Mouse (Mus musculus): ENCODE measurements around the gene Wfdc12.
"Not testable (repeated sequence)": the region's sequence is repeated elsewhere in the genome, so short reads cannot be mapped to it uniquely, and the experiment has no call there.

Wfdc12 gene

DNA sequence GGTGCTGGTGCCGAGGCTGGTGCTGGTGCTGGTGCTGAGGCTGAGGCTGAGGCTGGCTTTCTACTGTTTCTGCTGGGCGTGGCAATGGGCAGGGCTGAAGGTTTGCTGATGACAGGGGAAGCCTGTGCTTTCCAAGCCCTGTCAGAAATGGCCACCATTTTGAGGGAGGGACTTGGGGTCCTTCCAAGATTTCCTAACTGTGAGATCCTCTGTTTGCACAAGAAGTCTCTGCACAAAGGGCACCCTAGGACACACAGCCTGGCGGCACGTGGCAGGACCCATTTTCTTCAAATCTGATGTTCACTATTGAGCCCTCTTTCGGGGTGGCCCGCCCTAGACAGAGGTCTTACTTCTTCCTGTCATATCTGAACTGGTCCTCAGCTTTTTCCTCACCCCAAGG is at the start of gene Wfdc12:
TSS of gene Wfdc12 (minus strand) at position 33 of the 400 bp plus-strand sequence.
- DNase-seq (ENCODE audit: extremely low spot score) = no peak

GRCm38 (mm10) chr2:164238366-164238765 is 48.0 kb upstream of the Wfdc12 start, which contains the start of gene Svs2:
Gene Svs2, minus strand, starts transcription at chr2:164238466.
- DNase-seq (ENCODE audit: extremely low spot score) = no peak

DNA sequence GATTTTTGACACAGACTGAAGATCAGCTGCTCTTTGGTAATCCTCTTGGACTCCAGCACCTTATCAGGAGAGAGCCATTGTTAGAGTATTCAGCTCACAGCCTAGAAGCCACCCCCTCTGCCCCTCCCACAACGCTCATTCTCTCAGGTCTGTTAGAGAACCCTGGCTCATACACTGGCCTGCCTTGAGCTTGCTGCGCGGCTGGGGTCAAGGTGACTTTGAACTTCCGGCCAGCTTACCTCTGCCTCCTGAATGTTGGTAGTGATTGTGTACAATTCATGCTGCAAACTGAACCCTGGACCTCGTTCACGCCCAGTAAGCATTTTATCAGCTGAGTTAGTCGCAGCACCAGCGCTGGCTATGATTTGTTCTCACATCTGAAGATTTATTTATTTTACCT is 42.3 kb upstream of the Wfdc12 start:
- DNase-seq (ENCODE audit: extremely low spot score) = no peak

DNA sequence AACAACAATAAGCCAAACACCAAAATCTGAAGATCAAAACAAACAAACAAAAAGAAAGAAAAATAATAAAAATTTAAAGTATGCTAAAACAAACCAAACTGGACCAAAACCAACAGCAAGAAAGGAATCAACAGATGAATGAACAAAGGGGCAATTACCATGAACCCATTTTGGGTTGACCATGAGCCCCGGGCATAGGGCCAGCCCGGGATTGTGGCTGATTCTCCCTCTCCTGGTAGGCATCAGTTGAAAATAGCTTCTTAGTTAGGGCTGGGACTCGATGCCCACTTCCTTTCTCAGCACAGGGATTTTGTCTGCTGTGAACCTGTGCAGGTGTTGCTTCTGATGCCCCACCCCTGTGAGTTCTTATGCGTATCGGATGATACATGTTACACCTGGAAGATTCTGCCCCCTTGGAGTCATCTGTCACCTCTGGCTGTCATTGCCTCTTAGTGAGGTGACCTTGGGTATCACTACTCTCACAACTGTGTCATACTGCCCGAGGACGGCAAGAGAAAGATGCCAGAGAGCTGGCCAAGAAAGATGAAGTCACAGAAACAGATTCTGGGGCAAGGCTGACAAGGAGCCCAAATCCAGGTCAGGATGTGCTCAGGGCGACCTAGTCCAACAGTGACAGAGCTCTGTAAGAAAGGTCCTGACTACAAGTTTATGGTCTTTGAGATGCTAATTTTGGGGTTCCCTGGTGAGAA is 38.1 kb upstream of the Wfdc12 start:
- no peak for DNase-seq (ENCODE audit: extremely low spot score)

- DNase-seq (ENCODE audit: extremely low spot score) = no peak
Measured at GRCm38 (mm10) chr2:164221522-164221921, 31.1 kb upstream of the Wfdc12 start, which contains the start of gene Wfdc15b. Gene Wfdc15b, minus strand, starts transcription at chr2:164221660.

- DNase-seq (ENCODE audit: extremely low spot score) = no peak
Measured at GRCm38 (mm10) chr2:164219295-164219694, 28.9 kb upstream of the Wfdc12 start.

DNA sequence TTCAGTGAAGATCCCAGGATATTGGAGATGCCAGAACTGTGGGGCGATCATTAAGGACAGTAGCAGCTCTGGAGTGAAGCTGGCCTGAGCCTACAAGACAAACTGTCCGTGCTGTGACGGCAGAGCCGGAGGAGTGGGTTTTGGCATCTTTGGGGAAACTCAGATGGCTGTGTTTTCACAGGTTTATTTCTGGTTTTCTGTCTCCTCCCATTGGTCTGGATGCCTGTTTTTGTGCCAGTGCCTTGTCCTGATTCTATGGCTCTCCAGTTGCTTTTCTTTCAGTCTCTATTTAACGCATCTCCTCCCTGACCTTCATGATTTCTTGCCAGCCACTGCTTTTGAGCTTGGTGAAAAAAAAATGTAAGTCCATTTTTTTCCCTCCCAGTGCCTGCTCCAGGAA is 22.3 kb upstream of the Wfdc12 start:
- DNase-seq (ENCODE audit: extremely low spot score) = no peak

- no peak for DNase-seq (ENCODE audit: extremely low spot score)
Measured at GRCm38 (mm10) chr2:164210892-164211291, 20.5 kb upstream of the Wfdc12 start.

DNA sequence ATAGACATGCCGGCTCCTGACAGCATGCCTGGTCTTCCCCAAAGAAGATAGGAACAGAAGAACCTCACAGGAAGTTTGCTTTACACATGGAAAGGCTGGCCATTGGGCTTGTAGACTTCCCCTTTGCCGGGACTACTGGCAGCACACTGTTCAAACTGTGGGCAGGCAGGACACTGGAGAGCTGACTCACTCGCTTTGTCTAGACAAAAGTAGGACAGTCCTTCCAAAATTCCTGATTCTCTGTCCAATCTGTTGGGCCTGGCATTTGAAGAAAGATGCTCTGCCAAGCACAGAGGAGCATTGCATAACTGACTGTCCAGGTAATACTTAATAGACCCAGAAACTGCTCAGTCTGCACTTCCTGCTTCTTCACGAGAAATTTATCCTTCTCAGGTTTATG is 16.3 kb upstream of the Wfdc12 start:
- DNase-seq (ENCODE audit: extremely low spot score) = no peak

DNA sequence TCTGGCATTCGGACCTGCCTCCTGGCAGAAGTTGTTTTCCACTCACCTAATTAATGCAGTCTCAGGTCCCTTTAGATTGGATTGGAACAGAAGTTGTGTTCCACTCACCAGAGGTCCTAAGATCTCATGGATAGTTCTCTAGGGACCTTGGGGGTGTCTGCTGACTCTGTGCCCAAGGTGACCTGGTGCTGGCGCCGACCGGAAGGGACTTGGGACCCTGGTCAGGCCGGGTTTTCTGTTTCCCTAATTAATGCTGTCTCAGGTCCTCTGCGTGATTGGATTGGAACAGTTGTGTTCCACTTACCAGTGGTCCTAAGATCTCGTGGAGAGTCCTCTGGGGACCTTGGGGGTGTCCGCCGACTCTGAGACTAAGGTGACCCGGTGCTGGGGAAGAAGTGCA is 15.6 kb upstream of the Wfdc12 start:
- DNase-seq (ENCODE audit: extremely low spot score) = not testable (repeated sequence)

DNA sequence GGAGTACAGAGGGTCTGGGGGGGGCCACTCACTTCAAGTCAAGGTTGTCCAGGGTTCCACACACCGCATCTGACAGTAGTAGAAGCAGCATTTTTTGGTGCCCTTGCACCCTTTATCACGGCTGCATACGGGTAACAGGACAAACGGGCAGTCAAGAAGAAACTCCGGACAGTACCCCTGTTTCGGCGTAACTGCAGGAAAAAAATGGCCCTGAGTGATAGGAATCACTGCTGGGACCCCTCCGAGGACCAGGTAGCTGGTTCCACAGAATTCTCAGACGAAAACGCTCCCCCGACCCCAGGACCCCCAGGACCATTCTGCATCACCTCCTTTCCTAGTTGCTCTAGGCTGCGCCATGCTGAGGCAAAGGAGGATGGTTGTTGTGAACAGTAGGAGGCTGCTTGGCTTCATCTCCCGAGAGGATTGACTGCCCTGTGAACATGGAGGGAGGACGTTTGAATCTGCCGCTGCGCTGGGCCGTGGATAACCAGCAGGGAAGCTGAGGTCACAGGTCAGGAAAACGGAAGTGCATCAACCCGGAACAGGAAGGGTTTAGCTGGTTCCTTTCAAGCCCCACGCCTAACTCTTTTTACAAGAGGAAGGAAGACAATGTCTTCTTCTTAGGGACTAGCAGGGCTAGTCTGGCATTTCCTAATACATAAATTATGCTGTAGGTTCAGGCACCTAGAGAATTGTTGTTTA is 9.4 kb upstream of the Wfdc12 start, which contains the start of gene Wfdc15a:
TSS of gene Wfdc15a (minus strand) at position 505 of the 702 bp plus-strand sequence.
- no peak for DNase-seq (ENCODE audit: extremely low spot score)

- no peak for DNase-seq (ENCODE audit: extremely low spot score)
Measured at GRCm38 (mm10) chr2:164196700-164196990, 6.2 kb upstream of the Wfdc12 start.

DNA sequence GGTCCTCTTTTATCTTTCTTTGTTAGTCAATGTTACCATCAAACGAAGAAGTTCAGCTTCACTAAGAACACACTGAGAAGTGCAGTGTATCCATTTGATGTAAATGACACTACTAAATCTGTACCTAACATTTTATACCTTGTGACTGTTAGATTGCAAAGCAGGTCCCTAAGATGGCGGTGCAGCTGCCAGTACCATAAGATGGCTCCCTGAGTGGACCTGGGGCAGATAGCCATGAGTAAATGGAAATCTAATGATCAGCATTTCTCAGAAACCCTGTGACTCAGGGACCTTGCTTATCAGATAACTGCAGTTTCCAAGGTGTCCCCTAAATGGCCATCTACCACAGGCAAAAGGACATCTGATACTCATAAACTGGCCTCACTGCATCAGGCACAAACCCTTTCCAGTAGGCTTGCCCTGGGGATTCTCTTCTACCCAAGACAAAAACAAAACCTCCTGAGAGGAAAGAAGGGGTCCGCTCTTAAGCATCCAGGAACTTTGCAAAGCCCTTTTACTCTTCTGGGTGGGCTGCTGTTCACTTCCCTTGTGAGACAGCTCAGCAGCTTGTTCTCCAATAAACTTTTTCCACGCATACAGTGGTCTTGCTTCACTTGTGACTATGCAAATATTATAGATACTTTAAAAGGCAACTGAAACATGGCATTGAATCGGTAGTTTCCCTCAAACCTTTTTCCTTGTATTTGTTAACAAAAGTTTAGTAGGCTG is 5.7 kb upstream of the Wfdc12 start:
- no peak for DNase-seq (ENCODE audit: extremely low spot score)

GRCm38 (mm10) chr2:164194959-164195630 is 4.7 kb upstream of the Wfdc12 start:
- DNase-seq (ENCODE audit: extremely low spot score) = no peak

- DNase-seq (ENCODE audit: extremely low spot score) = no peak
Measured at GRCm38 (mm10) chr2:164192279-164192678, 1.9 kb upstream of the Wfdc12 start.

GRCm38 (mm10) chr2:164188722-164189121 is 1.7 kb downstream of the Wfdc12 start:
- no peak for DNase-seq (ENCODE audit: extremely low spot score)

DNA sequence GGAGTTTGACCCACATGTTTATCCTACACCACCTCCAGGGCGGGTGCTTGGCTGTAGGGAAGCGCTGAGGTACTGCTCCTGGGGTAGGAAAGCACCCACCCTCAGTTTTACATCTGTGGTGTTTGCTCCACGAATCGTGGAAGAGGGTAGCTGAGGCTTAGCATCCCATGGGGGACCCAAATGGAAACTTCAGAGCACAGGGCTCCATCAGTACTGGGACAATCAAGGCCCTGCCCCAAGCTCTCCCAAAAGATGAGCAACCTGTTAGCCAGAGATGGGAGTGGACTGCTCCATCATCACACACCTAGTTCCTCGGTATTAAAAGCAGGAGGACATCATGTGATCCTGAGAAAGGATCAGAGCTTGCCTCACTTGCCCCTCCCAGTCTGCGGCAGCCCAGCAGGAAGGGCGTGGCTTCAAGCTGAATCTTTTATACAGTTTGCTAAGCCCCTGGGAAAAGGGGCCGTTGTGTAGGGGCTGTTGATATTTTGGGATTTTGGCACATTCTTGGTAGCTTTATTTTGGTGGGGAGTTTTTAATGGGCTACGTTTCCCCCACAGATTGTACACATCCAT is 6.2 kb downstream of the Wfdc12 start:
- DNase-seq (ENCODE audit: extremely low spot score) = no peak

DNA sequence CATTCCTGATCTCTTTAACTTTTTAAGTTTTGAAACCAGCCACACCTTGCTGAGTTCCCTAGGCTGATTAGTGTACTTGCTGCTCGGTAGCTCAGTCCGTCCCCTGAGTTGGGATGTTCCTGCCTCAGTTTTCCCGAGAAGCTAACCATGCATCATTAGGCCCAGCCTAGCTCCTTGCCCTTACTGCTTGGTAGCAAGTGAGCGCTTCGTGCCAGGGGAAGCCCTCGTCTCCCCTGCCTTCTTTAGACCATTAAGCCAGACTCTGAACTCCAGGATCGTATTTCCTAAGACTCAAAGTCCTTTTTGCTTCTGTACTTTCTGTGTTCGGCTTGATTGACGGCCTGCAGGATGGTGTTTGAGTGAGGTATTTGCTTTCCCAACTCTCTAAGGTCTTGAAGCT is 7.1 kb downstream of the Wfdc12 start:
- DNase-seq (ENCODE audit: extremely low spot score) = no peak

GRCm38 (mm10) chr2:164182692-164183255 is 7.6 kb downstream of the Wfdc12 start, which contains the start of gene Wfdc5:
Gene Wfdc5, minus strand, starts transcription at chr2:164182742.
- DNase-seq (ENCODE audit: extremely low spot score) = no peak

DNA sequence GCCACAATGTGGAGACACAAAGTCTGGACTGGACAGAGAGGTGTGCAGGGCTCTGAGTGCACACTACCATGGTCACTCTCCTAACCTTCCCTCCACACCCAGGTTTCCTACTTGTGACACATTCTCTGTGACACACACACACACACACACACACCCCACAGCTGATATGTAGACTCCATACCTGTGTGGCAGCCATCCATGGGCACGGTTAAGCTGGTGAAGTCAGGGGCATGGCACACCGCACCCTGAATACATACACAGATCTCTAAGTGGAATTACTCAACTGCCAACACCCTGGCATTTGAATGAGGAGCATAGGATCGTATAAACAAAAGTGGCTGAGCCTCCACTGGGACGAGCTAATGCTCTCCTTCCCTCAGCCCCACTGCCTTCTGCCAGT is 9.6 kb downstream of the Wfdc12 start:
- DNase-seq (ENCODE audit: extremely low spot score) = no peak

GRCm38 (mm10) chr2:164180124-164180523 is 10.3 kb downstream of the Wfdc12 start:
- no peak for DNase-seq (ENCODE audit: extremely low spot score)

All from embryo, embryonic 9.5 days (tissue).